Mouse (Mus musculus) left cerebral cortex, adult 9 months (tissue): ENCODE measurements around the gene Ppil3.
A peak's percentile ranks its signal among the peaks of the same experiment; 100 is the strongest.

Experiments
- DNase-seq, 2 experiments: peaks; one replicate each; pipeline ENCODE4 v3.0.0; 2022; ENCODE audit warnings: low spot score in 2 of 2

Ppil3 gene

DNA sequence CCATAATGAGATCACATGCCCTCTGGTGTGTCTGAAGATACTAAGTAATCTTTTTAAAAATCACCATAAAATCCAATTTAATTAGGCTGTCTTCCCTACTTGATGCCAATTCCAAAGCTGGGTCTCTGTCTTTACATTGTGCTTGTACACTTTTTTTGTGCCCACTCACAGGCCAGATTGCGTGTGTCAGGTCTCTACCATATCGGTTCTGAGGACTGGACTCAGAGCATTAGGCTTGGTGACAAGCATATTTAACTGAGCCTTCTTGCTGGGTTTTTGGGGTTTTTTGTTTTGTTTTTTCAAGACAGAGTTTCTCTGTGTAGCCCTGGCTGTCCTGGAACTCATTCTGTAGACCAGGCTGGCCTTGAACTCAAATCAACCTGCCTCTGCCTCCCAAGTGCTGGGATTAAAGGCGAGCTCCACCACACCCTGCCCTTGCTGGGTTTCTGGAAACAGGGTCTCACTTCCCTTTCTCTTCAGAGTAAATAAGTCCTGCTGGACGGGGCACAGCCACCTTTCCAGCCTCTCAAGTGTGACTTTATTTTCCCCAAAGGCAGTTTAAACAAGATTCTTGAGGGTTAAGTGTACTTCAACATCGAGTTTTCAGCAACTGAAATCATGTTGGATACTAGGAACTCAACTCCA is 35.6 kb downstream of the Ppil3 start:
- DNase-seq, result no peak

DNA sequence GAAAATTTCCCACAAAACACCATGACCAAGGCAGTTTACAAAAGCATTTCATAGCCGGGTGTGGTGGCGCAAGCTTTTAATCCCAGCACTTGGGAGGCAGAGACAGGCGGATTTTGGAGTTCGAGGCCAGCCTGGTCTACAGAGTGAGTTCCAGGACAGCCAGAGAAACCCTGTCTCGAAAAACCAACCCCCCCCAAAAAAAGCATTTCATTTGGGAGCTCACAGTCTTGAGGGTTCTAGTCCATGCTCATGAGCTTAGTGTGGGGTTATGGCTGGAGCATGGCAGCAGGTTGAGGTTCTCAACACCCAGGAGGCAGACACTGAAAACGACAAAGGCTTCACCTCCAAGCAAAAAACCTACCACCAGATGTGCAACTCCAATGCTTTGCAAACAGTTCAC is 37.1 kb downstream of the Ppil3 start:
- DNase-seq, result no peak

DNA sequence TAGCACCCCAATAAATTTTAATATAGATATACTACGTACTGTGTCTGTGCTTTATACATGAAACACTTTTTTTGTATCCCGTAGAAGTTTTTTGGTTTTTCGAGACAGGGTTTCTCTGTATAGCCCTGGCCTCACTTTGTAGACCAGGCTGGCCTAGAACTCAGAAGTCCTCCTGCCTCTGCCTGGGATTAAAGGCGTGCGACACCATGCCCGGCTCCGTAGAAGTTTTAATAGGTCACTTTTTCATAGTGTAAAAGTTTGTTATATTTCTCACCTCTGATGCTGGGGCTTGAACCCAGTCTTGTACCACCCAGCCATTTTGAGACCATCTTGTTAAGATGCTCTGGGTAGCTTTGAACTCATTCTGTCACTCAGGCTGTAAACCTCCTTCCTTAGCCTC is 38.0 kb downstream of the Ppil3 start:
- DNase-seq, result no peak

DNA sequence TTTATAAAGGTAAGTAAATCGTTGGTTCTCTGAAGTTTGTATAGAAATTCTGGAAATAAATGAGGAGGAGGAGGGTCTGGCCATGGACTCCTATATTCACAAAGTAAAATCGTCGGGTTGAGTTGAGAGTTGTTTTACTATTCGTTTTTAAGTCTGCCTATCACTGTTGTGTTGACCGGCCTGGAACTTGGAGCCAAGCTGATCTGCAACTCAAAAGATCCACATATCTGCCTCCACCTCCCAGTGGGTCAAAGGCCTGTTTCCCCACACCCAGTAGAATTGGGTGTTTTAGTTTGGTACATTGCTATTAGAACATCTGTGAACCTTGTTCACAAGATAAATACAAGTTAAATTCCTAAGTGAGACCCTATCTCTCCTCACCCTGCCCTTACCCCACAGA is 41.5 kb downstream of the Ppil3 start:
- no peak for DNase-seq

DNA sequence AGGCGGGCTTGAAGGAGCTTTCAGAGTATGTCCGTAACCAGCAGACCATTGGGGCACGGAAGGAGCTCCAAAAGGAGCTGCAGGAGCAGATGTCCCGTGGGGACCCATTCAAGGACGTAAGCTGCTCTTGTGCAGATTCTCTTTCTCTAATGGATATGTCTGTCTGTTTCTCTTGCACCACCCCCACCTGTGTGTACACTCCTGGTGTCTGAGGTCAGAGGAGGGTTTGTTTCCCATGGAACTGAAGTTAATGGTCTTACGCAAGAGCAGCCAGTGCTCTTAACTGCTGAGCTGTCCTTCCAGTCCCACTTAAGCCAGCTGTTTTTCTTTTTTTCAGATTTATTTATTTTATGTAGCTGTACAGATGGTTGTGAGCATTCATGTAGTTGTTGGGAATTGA is 43.9 kb downstream of the Ppil3 start:
- no peak for DNase-seq

DNA sequence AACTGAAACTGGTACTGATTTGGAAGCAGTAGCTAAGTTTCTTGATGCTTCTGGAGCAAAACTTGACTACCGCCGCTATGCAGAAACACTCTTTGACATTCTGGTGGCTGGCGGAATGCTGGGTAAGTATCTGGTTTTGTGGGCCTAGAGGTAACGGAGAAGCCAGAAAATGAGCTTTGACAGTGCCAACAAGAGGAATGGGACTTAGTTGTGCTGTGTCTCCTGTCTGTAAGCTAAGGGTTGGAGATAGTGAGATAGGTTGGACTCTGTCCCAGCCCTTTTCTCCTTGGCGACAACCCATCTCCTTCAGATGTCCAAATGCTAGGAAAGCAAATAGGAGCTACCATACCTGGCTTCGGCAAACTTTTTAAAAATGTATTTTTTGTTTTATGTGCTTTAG is 47.6 kb downstream of the Ppil3 start:
- DNase-seq, result no peak

DNA sequence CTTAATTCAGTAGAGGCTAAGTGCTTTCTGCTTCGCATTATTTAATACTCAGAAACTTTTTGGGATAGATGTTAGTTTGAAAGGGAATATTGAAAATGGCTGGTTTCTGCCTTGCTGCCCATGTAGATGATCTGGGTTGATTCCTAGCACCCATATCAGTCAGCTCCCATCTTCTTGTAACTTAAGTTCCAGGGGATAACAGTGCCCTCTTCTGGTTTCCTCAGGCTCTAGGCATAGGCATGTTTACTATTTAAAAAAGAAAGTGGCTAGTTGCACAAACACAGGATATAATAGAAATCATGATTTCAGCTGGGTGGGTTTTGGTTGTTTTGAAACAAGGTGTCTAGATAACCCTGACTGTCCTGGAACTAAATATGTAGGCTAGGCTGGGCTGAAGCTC is 49.1 kb downstream of the Ppil3 start:
- DNase-seq, result no peak

DNA sequence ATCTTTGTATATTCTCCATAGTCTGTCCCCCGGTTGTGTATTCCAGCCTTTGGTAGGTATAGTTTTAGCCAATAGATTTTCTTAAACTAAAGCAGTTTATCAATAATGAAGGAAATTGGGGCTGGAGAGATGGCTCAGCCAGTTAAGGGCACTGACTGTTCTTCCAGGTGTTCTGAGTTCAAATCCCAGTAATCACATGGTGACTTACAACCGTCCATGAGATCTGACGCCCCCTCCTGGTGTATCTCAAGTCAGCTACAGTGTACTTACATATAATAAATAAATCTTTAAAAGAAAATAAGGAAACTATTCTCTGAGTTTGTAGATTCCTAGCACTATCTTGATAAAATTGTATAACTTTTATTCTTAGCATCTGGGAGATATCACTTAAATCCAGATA is 49.9 kb downstream of the Ppil3 start:
- DNase-seq, result no peak

DNA sequence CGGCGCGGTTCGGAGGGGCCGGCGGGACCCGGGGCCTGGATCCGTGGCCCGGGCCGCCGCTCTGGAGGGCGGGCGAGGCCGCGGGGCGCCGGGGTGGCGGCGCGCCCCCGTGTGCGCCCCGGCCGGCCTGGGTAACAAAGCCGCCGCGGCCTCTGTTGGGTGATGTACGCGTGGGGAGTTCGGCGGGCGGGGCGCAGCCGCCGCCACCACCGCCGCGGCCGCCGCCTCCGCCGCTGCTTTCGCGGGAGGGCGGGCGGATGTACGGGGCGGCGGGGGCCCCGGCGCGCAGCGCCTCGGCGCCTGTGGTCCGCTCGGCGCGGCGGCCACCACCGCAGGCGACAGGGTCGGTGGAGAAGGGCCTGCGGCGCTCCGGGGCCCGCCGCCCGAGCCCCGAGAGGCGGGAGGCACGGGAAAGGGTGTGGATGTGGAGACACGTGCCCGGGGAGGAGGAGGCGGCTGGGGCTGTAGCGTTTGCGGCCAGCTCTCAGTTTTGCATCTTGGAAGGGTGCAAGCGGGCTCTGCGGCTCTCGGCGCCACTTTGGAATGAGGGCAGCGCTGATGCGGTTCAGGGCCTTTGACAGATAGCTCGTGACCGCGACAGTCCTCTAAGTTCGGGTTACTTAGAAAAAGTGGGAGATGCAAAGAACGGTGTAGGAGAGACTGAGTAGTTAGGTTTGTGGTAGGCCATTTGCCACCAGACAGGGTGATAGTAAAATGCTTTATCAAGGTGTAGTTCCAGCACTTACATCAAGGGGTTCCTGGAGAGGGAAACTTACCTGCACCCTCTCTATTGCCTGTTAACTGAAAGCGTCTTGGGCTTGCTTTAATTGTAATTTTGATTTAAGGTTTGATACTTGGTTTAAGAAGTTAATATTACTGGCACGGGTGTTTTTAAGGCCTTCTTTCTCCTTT is 51.7 kb downstream of the Ppil3 start:
- DNase-seq, result peak in 1 of 2 experiments; percentile 38

DNA sequence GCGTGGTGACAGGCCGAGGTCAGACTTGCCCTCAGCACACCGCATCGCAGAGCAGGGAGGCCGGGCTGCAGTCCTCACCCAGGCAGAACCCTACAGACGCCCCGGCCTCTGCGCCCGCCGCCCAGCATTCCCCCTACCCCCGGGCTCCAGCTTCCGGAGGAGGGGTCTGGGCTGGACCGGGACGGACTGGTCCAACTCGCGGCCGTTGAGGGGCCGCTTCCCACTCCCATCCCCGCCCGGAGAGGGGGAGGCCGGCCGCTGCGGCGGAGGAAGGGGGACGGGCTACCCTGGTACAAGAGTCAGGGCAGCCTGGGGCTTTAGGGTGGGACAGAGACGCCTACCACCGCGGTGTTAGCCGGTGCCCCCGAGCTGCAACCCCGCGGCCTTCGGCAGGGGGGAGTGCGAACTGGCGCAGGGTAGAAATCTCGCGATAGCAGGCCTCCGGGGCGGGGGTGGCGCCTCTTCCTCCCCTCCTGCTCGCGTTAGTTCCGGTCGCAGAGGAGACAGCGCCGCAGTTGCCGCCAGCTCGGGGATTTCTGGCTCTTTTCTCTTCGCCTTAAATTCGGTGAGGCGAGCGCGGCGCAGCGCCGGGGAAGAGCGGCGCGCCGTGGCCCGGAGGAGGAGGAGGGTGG is 52.5 kb downstream of the Ppil3 start, which contains the start of gene Bzw1:
Gene Bzw1 (plus strand): TSS at position 247 of the 632 bp plus-strand sequence.
- DNase-seq, result peak; percentile 72 to 90

DNA sequence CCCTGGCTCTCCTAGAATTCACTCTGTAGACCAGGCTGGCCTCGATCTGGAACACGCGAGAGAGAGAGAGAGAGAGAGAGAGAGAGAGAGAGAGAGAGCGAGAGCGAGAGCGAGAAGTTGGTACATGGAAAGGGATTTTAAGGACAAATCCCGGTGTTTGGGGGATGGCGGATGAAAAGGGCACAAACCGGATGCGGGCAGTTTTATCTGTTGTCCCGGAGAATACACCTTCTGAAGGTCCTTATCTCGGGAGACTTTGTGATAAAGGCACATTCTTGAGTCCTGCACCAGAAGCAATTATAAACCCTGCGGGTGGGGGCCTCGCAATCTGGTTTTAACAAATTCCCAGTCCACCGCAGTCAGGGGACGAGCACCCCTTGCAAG is 53.0 kb downstream of the Ppil3 start:
- no peak for DNase-seq

DNA sequence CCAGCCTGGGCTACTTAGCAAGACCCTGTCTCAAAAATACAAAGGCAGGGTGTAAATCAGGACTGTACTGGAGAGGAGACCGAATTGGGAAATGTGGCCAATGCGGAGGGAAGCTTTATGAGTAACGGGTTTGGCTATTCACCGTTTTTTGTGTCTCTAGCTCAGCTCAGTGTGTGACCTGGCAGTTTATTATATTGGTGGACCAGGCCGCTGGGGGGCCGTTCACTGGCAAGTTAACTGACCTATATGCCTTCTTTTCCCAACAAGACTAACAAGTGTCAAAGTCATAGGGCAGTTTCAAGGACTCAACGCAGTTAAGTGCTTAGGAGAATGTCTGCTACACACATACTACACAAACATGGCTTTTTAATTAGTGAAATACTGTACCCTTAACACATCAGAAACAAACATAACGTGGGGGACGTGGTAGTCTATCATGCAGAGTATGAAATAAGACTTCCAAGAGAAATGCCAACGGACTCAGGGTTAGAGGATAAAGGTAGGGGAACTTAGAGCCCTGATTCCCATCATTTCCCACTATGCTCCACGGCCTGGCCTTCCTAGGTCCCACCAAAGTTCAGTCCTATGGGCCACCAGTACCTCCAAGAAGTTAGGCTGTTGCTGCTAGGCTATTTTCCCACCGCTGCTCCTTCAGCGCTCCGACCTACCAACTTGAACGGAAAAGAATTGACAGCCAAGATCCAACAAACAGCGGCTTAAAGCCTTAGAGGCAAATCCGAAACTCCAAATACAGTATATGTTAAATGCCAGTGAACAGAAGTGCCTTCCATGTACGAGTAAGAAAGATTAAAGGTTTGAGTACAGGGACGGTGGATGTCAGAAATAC is 53.6 kb downstream of the Ppil3 start:
- no peak for DNase-seq

DNA sequence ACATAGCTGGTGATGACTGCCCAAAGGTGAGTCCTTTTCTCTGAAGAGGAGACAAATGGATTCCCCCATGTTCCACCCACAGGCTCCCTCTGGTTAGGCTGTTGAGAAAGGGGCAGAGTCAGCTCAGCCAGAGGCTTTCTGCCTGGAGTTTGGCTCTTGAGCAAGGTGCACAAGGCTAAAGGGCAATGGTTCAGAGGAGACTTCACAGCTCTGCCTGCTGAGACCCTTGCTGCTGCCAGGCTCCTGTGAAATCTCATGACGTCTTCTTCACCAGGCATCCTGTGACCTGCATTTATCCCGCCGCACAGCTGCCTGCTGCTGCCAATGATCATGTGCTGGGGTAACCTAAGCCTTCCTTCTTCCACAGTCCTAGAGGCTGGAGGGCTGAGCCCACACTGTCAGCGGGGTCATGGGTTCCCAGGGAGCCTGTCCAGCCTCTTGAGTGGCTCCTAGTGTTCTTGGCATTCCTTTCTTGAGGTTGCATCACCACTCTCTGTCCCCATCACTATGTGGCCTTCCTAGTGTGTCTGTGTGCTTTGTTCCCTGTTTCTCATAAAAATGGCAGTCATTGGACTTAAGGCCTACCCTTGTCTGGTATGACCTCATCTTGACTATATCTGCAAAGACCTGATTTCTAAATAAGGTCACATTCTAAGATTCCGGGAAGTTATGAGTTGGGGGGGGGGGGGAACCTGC is 62.6 kb downstream of the Ppil3 start:
- DNase-seq, result no peak
